Mouse (Mus musculus) neural tube, embryonic 14.5 days (tissue): ENCODE measurements at regions not wholly inside any gene's neighbourhood (a gene's known extent, or its start where the extent isn't known, plus 50 kb on each side); places are given as distances from the start of the nearest gene placed in this dataset.

ENCODE experiments used
- ATAC-seq: fragments of 200-750 bp; cut with Nextera tagmentation; 2 replicates; pipeline ENCODE4 v1.8.0; 2017; ENCODE audit warnings: low read depth, mild to moderate bottlenecking, moderate TSS enrichment, moderate library complexity
- H3K27ac ChIP-seq: fragments of 300-500 bp; sonication (generic); 2 replicates; pipeline ENCODE4 v1.5.1; 2014; ENCODE audit warnings: low read depth, mild to moderate bottlenecking, control low read depth, low read length, moderate library complexity, mixed read lengths
- H3K27me3 ChIP-seq: fragments of 300-500 bp; sonication (generic); 2 replicates; pipeline ENCODE4 v1.6.1; 2014; ENCODE audit warnings: low read length; ENCODE audit not compliant: control insufficient read depth, insufficient read depth
- H3K36me3 ChIP-seq: fragments of 300-500 bp; sonication (generic); 2 replicates; pipeline ENCODE4 v1.6.1; 2014; ENCODE audit warnings: low read length, mixed read lengths; ENCODE audit not compliant: control insufficient read depth, insufficient read depth
- H3K4me1 ChIP-seq: fragments of 300-500 bp; sonication (generic); 2 replicates; pipeline ENCODE4 v1.6.1; 2014; ENCODE audit warnings: low read length; ENCODE audit not compliant: control insufficient read depth, insufficient read depth
- H3K4me2 ChIP-seq: fragments of 300-500 bp; sonication (generic); 2 replicates; pipeline ENCODE4 v1.6.1; 2014; ENCODE audit warnings: mild to moderate bottlenecking, low read depth, low read length, control low read depth
- H3K4me3 ChIP-seq: fragments of 300-500 bp; sonication (generic); 2 replicates; pipeline ENCODE4 v1.5.1; 2014; ENCODE audit warnings: low read depth, low read length, control low read depth, mixed read lengths
- H3K9ac ChIP-seq: fragments of 300-500 bp; sonication (generic); replicated peaks from 2 replicates; pipeline ENCODE4 v1.6.1; 2014; ENCODE audit warnings: low read depth, mild to moderate bottlenecking, control low read depth, low read length, mixed read lengths
- H3K9me3 ChIP-seq: fragments of 300-500 bp; sonication (generic); 2 replicates; pipeline ENCODE4 v1.6.1; 2016; ENCODE audit warnings: low read length; ENCODE audit not compliant: control insufficient read depth
- WGBS: fragments of 180-500 bp; shearing (Covaris S2); extraction: QIAGEN DNeasy Blood & Tissue Kit; methylation state at CpG from one replicate; pipeline ENCODE4 v1.1.7; 2014; 5-methylcytosine and 5-hydroxymethylcytosine counted together

DNA sequence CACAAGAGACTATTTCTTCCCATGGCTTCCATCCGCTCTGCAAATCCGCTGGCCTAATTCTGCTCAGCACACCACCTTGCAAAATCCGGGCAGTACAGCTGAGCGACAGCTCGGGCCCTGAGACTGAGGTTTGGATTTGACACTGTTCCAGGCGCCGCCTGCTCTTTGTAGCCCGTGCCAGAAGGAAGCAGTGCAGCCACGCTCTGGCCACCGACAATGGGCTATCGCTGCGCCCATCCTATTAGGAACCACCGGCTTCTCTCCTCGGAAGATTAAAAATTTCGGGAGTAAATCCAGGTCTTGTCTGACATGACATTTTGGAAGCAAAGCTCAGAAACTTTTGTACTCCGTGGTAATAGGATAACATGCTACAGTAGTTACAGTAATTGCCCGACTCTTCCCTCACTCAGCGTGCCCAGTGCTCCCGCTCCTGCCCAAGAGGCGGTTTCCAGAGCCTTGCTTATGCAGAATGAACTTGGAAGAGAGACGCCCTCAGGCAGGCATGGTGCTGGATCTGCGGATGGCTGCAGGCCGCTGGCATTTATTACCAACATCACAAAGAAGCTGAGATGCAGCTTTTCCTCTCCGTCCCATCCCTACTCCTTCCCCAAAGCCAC is 476.1 kb upstream of the Zdhhc25 start:
- H3K27ac ChIP-seq = no peak overlapping the region
- no peak overlapping the region for H3K9ac ChIP-seq
- WGBS = 86% methylated on average over 24 of the region's 24 CpGs
- H3K4me1 ChIP-seq = no peaks in the 10 kb centered on the region
- no peaks in the 10 kb centered on the region for H3K27me3 ChIP-seq
- no peak overlapping the region for H3K4me2 ChIP-seq
- no peaks in the 10 kb centered on the region for H3K36me3 ChIP-seq
- H3K9me3 ChIP-seq = no peaks in the 10 kb centered on the region
- no peak overlapping the region for H3K4me3 ChIP-seq
- no peak for ATAC-seq

DNA sequence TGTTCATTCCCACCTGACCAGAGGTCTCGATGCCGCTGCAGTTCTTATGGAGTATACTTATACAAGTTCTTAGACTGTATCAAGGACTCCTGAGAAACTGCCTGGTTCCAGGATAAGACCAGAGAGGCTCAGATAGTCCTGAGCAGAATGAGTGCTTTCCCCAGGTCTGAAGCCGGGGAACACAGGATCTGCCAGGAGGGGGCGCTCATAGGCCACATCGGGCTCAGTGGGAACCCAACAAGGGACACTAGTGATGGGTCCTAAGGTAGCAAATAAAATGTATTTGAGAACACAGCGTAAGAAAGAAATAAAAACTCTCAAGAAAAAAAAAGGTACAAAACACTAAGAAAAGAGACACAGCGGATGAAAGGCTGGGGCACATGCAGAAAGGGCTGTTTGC is 454.0 kb upstream of the Zdhhc25 start:
- ATAC-seq = no peak
- Histone ChIP-seq H3K9ac (no peak overlapping the region), H3K27me3 (no peaks in the 10 kb centered on the region), H3K4me1 (no peaks in the 10 kb centered on the region), H3K4me3 (no peak overlapping the region), H3K27ac (no peak overlapping the region), H3K9me3 (no peaks in the 10 kb centered on the region), H3K36me3 (no peaks in the 10 kb centered on the region), H3K4me2 (no peak overlapping the region)
- whole genome bisulfite sequencing = 45% methylated on average over 7 of the region's 7 CpGs

DNA sequence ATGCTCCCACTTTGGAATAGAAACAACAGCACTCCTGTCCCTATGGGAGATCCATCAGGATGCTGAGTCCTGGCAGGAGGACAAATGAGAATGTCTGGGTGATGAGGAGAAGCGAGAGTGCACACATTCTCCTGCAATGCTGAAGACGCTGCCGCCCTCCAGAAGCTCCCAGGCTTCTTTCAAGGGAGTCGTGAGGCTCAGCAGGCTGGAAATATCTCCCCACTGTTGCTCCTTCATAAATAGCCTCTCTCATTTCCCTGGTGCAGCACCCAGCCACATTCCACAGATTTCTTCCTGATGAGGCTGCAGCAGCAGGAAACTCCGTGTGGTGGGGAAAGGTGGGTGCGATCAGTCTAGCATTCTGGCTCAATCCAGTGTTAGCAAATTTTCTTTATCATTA is 448.9 kb upstream of the Zdhhc25 start:
- Histone ChIP-seq H3K4me3 (no peak overlapping the region), H3K36me3 (no peaks in the 10 kb centered on the region), H3K9me3 (no peaks in the 10 kb centered on the region), H3K4me1 (no peaks in the 10 kb centered on the region), H3K27me3 (no peaks in the 10 kb centered on the region), H3K27ac (no peak overlapping the region), H3K4me2 (no peak overlapping the region), H3K9ac (no peak overlapping the region)
- ATAC-seq = no peak
- 68% methylated on average over 6 of the region's 6 CpGs for WGBS

DNA sequence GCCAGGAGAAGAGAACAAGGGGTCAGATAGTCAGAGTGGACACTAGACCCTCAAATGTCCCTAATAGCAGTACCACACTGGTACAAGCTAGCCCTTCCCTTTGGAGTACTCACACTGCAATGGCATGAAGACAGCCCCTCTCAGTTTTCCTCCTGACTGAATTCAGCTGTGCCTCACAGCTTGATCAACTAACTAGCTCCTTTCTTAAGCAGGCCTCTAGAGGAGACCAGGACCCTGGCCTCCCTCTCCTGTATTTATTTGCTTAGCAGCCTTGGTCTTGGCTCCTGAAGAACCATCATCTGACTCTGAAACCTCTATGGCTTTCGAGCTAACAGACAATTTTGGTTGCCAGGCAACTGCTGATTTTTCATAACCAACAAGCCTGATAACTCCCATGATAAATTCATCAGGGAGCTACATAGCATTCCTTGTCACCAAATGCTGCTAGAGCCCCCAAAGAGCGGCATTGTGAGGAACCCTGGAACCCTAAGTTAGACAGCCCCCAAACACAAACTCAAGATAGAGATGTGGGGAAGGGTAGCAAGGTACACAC is 440.4 kb upstream of the Zdhhc25 start:
- Histone ChIP-seq H3K9ac (no peak overlapping the region), H3K27ac (no peak overlapping the region), H3K4me3 (no peak overlapping the region), H3K9me3 (no peaks in the 10 kb centered on the region), H3K4me1 (no peaks in the 10 kb centered on the region), H3K27me3 (no peaks in the 10 kb centered on the region), H3K36me3 (no peaks in the 10 kb centered on the region), H3K4me2 (no peak overlapping the region)
- ATAC-seq = no peak
- 72% methylated on average over 2 of the region's 2 CpGs for WGBS

GRCm38 (mm10) chr15:88160291-88160690 is 439.8 kb upstream of the Zdhhc25 start:
- no peak overlapping the region for H3K4me2 ChIP-seq
- 85% methylated on average over 4 of the region's 4 CpGs for WGBS
- H3K4me1 ChIP-seq = no peaks in the 10 kb centered on the region
- ATAC-seq = no peak
- H3K27me3 ChIP-seq = no peaks in the 10 kb centered on the region
- H3K4me3 ChIP-seq = no peak overlapping the region
- no peak overlapping the region for H3K9ac ChIP-seq
- H3K27ac ChIP-seq = no peak overlapping the region
- no peaks in the 10 kb centered on the region for H3K36me3 ChIP-seq
- no peaks in the 10 kb centered on the region for H3K9me3 ChIP-seq

DNA sequence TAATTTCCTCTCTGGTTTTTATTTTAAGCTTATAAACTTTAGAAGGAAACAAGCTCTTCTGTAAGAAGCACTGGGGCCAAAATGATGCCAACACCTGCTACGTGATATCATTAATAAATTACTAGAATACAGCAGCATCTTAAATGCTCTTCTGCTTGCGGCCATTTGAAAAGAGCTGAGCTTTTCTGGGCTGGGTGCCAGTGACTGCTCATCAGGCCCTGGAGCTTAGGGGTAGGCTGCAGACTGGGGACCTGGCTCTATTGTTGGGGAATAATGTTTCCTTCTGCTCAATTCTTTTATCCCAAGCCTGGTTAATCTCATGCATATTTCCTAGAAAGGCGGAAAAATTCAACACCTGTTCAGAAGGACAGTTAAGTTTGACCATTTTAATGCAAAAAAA is 436.7 kb upstream of the Zdhhc25 start:
- no peak for ATAC-seq
- no peak overlapping the region for H3K27ac ChIP-seq
- H3K36me3 ChIP-seq = no peaks in the 10 kb centered on the region
- H3K4me3 ChIP-seq = no peak overlapping the region
- no peaks in the 10 kb centered on the region for H3K9me3 ChIP-seq
- no peaks in the 10 kb centered on the region for H3K4me1 ChIP-seq
- no peak overlapping the region for H3K4me2 ChIP-seq
- 57% methylated on average over 3 of the region's 3 CpGs for WGBS
- no peak overlapping the region for H3K9ac ChIP-seq
- H3K27me3 ChIP-seq = no peaks in the 10 kb centered on the region

GRCm38 (mm10) chr15:88174326-88174725 is 425.8 kb upstream of the Zdhhc25 start:
- Histone ChIP-seq H3K4me2 (no peak overlapping the region), H3K36me3 (no peaks in the 10 kb centered on the region), H3K27me3 (no peaks in the 10 kb centered on the region), H3K4me3 (no peak overlapping the region), H3K9me3 (no peaks in the 10 kb centered on the region), H3K27ac (no peak overlapping the region), H3K4me1 (no peaks in the 10 kb centered on the region), H3K9ac (no peak overlapping the region)
- ATAC-seq = no peak
- 29% methylated on average over 3 of the region's 3 CpGs for WGBS

- no peak overlapping the region for H3K4me2 ChIP-seq
- ATAC-seq = no peak
- H3K27me3 ChIP-seq = no peaks in the 10 kb centered on the region
- H3K4me1 ChIP-seq = no peaks in the 10 kb centered on the region
- no peak overlapping the region for H3K9ac ChIP-seq
- H3K27ac ChIP-seq = no peak overlapping the region
- H3K4me3 ChIP-seq = no peak overlapping the region
- H3K9me3 ChIP-seq = no peaks in the 10 kb centered on the region
- H3K36me3 ChIP-seq = no peaks in the 10 kb centered on the region
- WGBS = 70% methylated on average over 3 of the region's 3 CpGs
These were observed 424.1 kb upstream of the Zdhhc25 start for GRCm38 (mm10) chr15:88175991-88176390.

DNA sequence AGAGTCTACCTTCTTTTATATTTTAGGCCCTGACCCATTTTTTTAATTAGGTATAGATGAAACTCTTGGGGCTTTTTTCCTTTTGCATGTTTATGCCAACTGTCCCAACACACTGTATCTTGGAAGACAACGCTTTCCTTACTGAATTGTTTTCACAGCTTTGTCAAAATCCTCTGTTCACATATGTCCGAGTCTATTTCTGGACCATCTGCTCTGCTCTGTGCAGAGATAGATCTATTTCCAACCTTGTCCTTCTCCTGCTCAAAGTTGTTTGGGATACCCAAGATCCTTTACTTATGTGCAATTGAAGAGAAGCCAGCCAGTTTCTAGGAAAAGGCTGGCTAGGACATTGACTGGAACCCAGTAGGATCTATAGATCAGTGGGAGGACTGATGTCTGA is 403.6 kb upstream of the Zdhhc25 start:
- Histone ChIP-seq H3K4me3 (no peak overlapping the region), H3K4me1 (no peaks in the 10 kb centered on the region), H3K27ac (no peak overlapping the region), H3K27me3 (no peaks in the 10 kb centered on the region), H3K4me2 (no peak overlapping the region), H3K36me3 (no peaks in the 10 kb centered on the region), H3K9me3 (no peaks in the 10 kb centered on the region), H3K9ac (no peak overlapping the region)
- WGBS = 93% methylated on average over 2 of the region's 2 CpGs
- no peak for ATAC-seq
